ENCODE assay signal across 8 mouse cellular contexts in the genomic region with DNA sequence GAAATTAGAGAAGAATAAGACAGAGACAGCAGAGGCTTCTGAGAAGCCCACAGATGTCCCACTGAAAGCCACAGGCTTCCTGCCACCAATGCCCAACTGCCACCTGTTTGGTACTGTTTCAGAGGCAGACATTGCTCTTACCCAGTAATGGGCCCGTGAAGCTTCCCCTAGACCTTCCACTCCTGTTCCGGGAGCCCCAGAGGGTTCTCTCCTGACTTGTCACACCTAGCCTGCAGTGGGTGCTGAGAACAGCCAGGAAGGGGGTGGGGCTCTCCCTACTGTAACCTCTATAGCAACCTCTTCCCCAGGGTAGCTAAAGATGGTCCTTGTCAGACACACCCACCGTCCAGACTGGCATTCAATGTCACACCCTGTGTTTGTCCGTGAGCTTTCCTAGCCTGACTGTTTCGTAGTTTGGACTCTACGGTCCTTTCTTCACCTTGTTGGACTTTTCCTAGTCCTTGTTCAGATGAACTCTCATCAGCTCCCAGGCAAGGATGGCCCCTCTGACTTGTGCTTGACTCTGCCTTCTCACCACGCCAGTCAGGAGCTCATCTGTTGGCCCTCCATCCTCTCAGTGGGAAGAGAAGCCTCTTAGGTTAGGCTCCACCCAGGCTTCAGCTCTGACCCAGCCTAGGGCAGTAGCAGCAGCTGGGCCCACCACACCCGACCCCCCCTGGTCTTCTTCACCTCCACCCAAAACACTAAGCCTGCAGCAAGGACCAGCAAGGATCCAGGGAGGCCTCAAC. TPM values are rescaled to one million over a fixed set of nuclear protein-coding genes. Genes with fewer than 3 reads are reported as not detected.
A peak's percentile ranks its signal among the peaks of the same experiment; 100 is the strongest.
DNase-seq lines count a peak whose midpoint lies in the region; ATAC-seq and TF ChIP-seq lines count a peak whose summit lies in the region.

No protein-coding gene starts in this region.

- H3K4me2 ChIP-seq in heart, embryonic 13.5 days, result peak overlapping the region; percentile 87
- 0 out of 2 replicates have a peak overlapping the region, but pooled peaks have one; percentile 0 for H3K4me2 ChIP-seq in embryonic facial prominence, embryonic 11.5 days (ENCODE audit: low read depth, low read length)
- peak overlapping the region; percentile 78 for H3K4me2 ChIP-seq in midbrain, postnatal 0 days (ENCODE audit: low read depth, low read length, poor library complexity, severe bottlenecking)

- TF ChIP-seq CTCF in midbrain, postnatal 0 days (IDR thresholded peaks at IDR 0.05), result no peak

- peak overlapping the region; percentile 86 for H3K4me3 ChIP-seq in heart, embryonic 13.5 days
- H3K4me3 ChIP-seq in embryonic facial prominence, embryonic 11.5 days (ENCODE audit: low read depth, low read length), result no peak overlapping the region
- peak overlapping the region; percentile 68 for H3K4me3 ChIP-seq in midbrain, postnatal 0 days (ENCODE audit: low read depth, low read length)

- 60% methylated on average over 8 of the region's 8 CpGs for WGBS in heart, embryonic 13.5 days
- WGBS in embryonic facial prominence, embryonic 11.5 days, result 75% methylated on average over 8 of the region's 8 CpGs
- WGBS in midbrain, postnatal 0 days, result 80% methylated on average over 8 of the region's 8 CpGs

- intact Hi-C loops in heart, postnatal 14 days (cut with DNase I), result no loop called here

- no peaks in the 10 kb centered on the region for H3K36me3 ChIP-seq in heart, embryonic 13.5 days
- no peaks in the 10 kb centered on the region for H3K36me3 ChIP-seq in embryonic facial prominence, embryonic 11.5 days (replicated peaks; ENCODE audit: control insufficient read depth, insufficient read depth, low read depth, low read length)
- H3K36me3 ChIP-seq in midbrain, postnatal 0 days (ENCODE audit: insufficient read depth, low read length), result no peaks in the 10 kb centered on the region

- no peak for DNase-seq in heart, postnatal 14 days
- no peak for DNase-seq in embryonic facial prominence, embryonic 11.5 days (ENCODE audit: low spot score)
- DNase-seq in induced T-regulatory cell, adult 2 months (ENCODE audit: low read depth), result peak; percentile 41
- DNase-seq in midbrain, postnatal 0 days (ENCODE audit: low spot score), result no peak
- DNase-seq in layer of hippocampus, postnatal 14 days (ENCODE audit: low spot score in 2 of 2), result no peak
- DNase-seq in gastrocnemius, postnatal 10 days, result no peak
- DNase-seq in Muller cell, postnatal 12 days (ENCODE audit: inconsistent ontology term), result no peak

- peak overlapping the region; percentile 48; the same call in 1 of the 2 replicates for H3K27ac ChIP-seq in heart, embryonic 13.5 days (replicated peaks)
- H3K27ac ChIP-seq in embryonic facial prominence, embryonic 11.5 days (replicated peaks; ENCODE audit: low read depth, low read length), result 0 out of 2 replicates have a peak overlapping the region, but pooled peaks have one; percentile 9
- H3K27ac ChIP-seq in midbrain, postnatal 0 days (ENCODE audit: low read depth, low read length), result no peak overlapping the region

- no peaks in the 10 kb centered on the region for H3K27me3 ChIP-seq in heart, embryonic 13.5 days (replicated peaks)
- H3K27me3 ChIP-seq in embryonic facial prominence, embryonic 11.5 days (ENCODE audit: control insufficient read depth, insufficient read depth, low read length), result no peaks in the 10 kb centered on the region
- H3K27me3 ChIP-seq in midbrain, postnatal 0 days (ENCODE audit: insufficient read depth, low read length), result no peaks in the 10 kb centered on the region

- peaks cover 47% of the 10 kb centered on the region for H3K4me1 ChIP-seq in heart, embryonic 13.5 days
- peaks cover 2% of the 10 kb centered on the region; the same call in 1 of the 2 replicates for H3K4me1 ChIP-seq in embryonic facial prominence, embryonic 11.5 days (ENCODE audit: control insufficient read depth, insufficient read depth, low read length)
- H3K4me1 ChIP-seq in midbrain, postnatal 0 days (ENCODE audit: insufficient read depth, low read length), result peaks cover 8% of the 10 kb centered on the region

- H3K9ac ChIP-seq in heart, embryonic 13.5 days, result peak overlapping the region; percentile 82
- no peak overlapping the region for H3K9ac ChIP-seq in embryonic facial prominence, embryonic 11.5 days (replicated peaks; ENCODE audit: low read length)
- H3K9ac ChIP-seq in midbrain, postnatal 0 days (replicated peaks; ENCODE audit: low read length, poor library complexity, severe bottlenecking), result no peak overlapping the region

- no peak for ATAC-seq in heart, embryonic 13.5 days (ENCODE audit: extremely low read depth, insufficient number of reproducible peaks, low FRiP score, low TSS enrichment)
- ATAC-seq in embryonic facial prominence, embryonic 11.5 days (replicated peaks; ENCODE audit: insufficient number of reproducible peaks, low FRiP score, low TSS enrichment, low read depth), result no peak
- ATAC-seq in midbrain, postnatal 0 days (ENCODE audit: low FRiP score), result no peak

- no peaks in the 10 kb centered on the region for H3K9me3 ChIP-seq in heart, embryonic 13.5 days
- H3K9me3 ChIP-seq in embryonic facial prominence, embryonic 11.5 days (replicated peaks; ENCODE audit: control insufficient read depth, low read length), result no peaks in the 10 kb centered on the region
- H3K9me3 ChIP-seq in midbrain, postnatal 0 days (ENCODE audit: low read length), result no peaks in the 10 kb centered on the region

RNA-seq across cellular contexts. Expression of a gene that starts 1.6 kb away (rescaled TPM):
- 3.8 and 4.0 TPM in 2 replicates for polyA plus RNA-seq in heart, embryonic 13.5 days (2015; fragmentation: Nextera tagmentation; extraction: Ambion mirVana)
- 1 to 10 TPM; 2.7 to 3.9 TPM for total RNA-seq in heart, postnatal 14 days (2021)
- polyA plus RNA-seq in embryonic facial prominence, embryonic 11.5 days (2014; fragmentation: Nextera tagmentation; extraction: Ambion mirVana), result 2.3 and 2.6 TPM in 2 replicates
- total RNA-seq in midbrain, postnatal 0 days (2014; rRNA removed), result 40.0 and 51.9 TPM in 2 replicates
- polyA plus RNA-seq in midbrain, postnatal 0 days (2015; fragmentation: Nextera tagmentation; extraction: Ambion mirVana), result 20.7 and 20.9 TPM in 2 replicates
- 10 to 100 TPM; 57.0 to 58.9 TPM for total RNA-seq in layer of hippocampus, postnatal 14 days (2021)
- total RNA-seq in gastrocnemius, postnatal 10 days (2021), result 1 to 10 TPM; 4.7 TPM

RNA-seq across cellular contexts. Expression of a gene that starts 22.8 kb away (rescaled TPM):
- polyA plus RNA-seq in heart, embryonic 13.5 days (2015; fragmentation: Nextera tagmentation; extraction: Ambion mirVana), result not detected in 2 replicates
- not detected for total RNA-seq in heart, postnatal 14 days (2021)
- polyA plus RNA-seq in embryonic facial prominence, embryonic 11.5 days (2014; fragmentation: Nextera tagmentation; extraction: Ambion mirVana), result not detected in 2 replicates
- 1.5 and 2.0 TPM in 2 replicates for total RNA-seq in midbrain, postnatal 0 days (2014; rRNA removed)
- 1.3 TPM in 2 replicates for polyA plus RNA-seq in midbrain, postnatal 0 days (2015; fragmentation: Nextera tagmentation; extraction: Ambion mirVana)
- total RNA-seq in layer of hippocampus, postnatal 14 days (2021), result under 1 TPM; 0.23 to 0.26 TPM
- total RNA-seq in gastrocnemius, postnatal 10 days (2021), result not detected

RNA-seq across cellular contexts. Expression of a gene that starts 31.2 kb away (rescaled TPM):
- 0.11 and 0.15 TPM in 2 replicates for polyA plus RNA-seq in heart, embryonic 13.5 days (2015; fragmentation: Nextera tagmentation; extraction: Ambion mirVana)
- under 1 TPM; 0.22 TPM for total RNA-seq in heart, postnatal 14 days (2021)
- 0.15 and 0.25 TPM in 2 replicates for polyA plus RNA-seq in embryonic facial prominence, embryonic 11.5 days (2014; fragmentation: Nextera tagmentation; extraction: Ambion mirVana)
- total RNA-seq in midbrain, postnatal 0 days (2014; rRNA removed), result 0.55 and 0.57 TPM in 2 replicates
- polyA plus RNA-seq in midbrain, postnatal 0 days (2015; fragmentation: Nextera tagmentation; extraction: Ambion mirVana), result 0.22 and 0.46 TPM in 2 replicates
- total RNA-seq in layer of hippocampus, postnatal 14 days (2021), result 1 to 10 TPM; 1.1 to 1.5 TPM
- total RNA-seq in gastrocnemius, postnatal 10 days (2021), result under 1 TPM; 0.21 to 0.27 TPM

RNA-seq across cellular contexts. Expression of a gene that starts 57.2 kb away (rescaled TPM):
- polyA plus RNA-seq in heart, embryonic 13.5 days (2015; fragmentation: Nextera tagmentation; extraction: Ambion mirVana), result 8.6 and 8.7 TPM in 2 replicates
- total RNA-seq in heart, postnatal 14 days (2021), result 1 to 10 TPM; 5.4 to 6.3 TPM
- 9.7 and 10.7 TPM in 2 replicates for polyA plus RNA-seq in embryonic facial prominence, embryonic 11.5 days (2014; fragmentation: Nextera tagmentation; extraction: Ambion mirVana)
- total RNA-seq in midbrain, postnatal 0 days (2014; rRNA removed), result 66.0 and 74.3 TPM in 2 replicates
- polyA plus RNA-seq in midbrain, postnatal 0 days (2015; fragmentation: Nextera tagmentation; extraction: Ambion mirVana), result 11.1 and 14.6 TPM in 2 replicates
- total RNA-seq in layer of hippocampus, postnatal 14 days (2021), result 10 to 100 TPM; 13.5 to 14.4 TPM
- 1 to 10 TPM; 7.0 TPM for total RNA-seq in gastrocnemius, postnatal 10 days (2021)

Comparison
In these comparisons a context has a peak if more than half of its experiments do, and no peak if none do; other contexts are left out.
1. H3K4me2 ChIP-seq: peak in every context shown above with its lines; median percentile 87 in heart, embryonic 13.5 days; 78 in midbrain, postnatal 0 days; 0 in embryonic facial prominence, embryonic 11.5 days.